20 mouse cellular contexts compared by ENCODE assay signal in the genomic region with DNA sequence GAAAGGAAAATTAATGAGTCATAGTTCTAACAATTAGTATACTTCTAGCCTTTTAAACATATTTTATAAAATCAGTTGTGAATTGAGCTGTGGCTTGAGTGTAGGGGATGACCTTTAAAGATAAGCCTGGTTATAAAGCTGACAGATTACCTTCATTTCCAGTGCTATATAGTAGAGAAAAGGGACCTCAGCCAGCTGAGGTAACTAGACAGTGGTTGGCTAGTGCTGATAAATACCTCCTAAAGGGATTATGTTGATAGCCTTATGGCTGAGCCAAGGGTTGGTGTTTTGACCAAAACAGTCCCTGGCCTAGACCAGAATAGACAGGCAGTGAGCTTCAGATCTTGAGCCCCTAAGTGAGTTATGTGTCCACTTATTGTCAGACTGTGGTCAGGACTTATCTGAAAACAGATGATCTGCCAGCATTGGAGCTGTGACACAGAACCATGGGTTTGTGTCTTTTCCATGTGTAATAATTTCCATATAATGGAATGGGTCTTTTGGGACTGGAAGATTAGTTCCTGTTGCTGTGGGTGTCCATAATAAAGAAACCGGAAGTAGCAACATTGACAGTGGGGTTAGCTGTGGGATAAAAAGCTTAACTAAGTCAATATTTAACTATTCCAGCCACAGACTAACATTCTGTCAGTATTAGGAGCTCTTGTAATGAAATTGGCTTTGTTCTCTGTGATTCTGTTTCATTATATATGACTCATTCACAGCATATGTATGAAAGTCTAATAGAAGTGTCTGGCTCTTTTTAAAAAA. TPM values are rescaled to one million over a fixed set of nuclear protein-coding genes. Genes with fewer than 3 reads are reported as not detected.
DNase-seq lines count a peak whose midpoint lies in the region; ATAC-seq and TF ChIP-seq lines count a peak whose summit lies in the region.
"Had no signal": no experiment of that assay in that cellular context is flagged by ENCODE, and none has a peak within 500 bp of the region (broad histone marks: within the 10 kb centered on the region; RNA-seq: fewer than 3 reads in every experiment).

No protein-coding gene starts in this region.

- peak; percentile 9 for DNase-seq in kidney, postnatal 0 days (ENCODE audit: low spot score)
- DNase-seq in MEL (ENCODE audit: low read depth, low spot score), result peak; percentile 34
- DNase-seq in fat pad, adult 2 months (ENCODE audit: extremely low read depth, low read depth, low spot score), result peak; percentile 11
- DNase-seq in B cell, adult 2 months, result no peak
- no peak for DNase-seq in left cerebral cortex, adult 18-20 months (ENCODE audit: low spot score in 2 of 2)
- DNase-seq: cerebellum, adult 9-10 months; embryo, embryonic 11 days; gastrocnemius, postnatal 25 days; heart, postnatal 4 days; kidney, postnatal 4 days; layer of hippocampus, postnatal 36 days; lung, embryonic 14.5 days; right cerebral cortex, postnatal 14 days; thymus, adult 18-20 months had no signal

- H3K27ac ChIP-seq in kidney, postnatal 0 days, result no peak overlapping the region
- H3K27ac ChIP-seq in kidney, embryonic 16.5 days (ENCODE audit: low read length), result no peak overlapping the region; the same call in 1 of the 2 replicates
- no peak overlapping the region for H3K27ac ChIP-seq in MEL (ENCODE audit: control insufficient read depth, low read depth, low read length)
- 0 out of 2 replicates have a peak overlapping the region, but pooled peaks have one; percentile 15 for H3K27ac ChIP-seq in stomach, embryonic 16.5 days (ENCODE audit: low read length)
- H3K27ac ChIP-seq: limb, embryonic 12.5 days; macrophage; midbrain, embryonic 15.5 days had no signal

- no peaks in the 10 kb centered on the region for H3K9me3 ChIP-seq in kidney, postnatal 0 days (replicated peaks; ENCODE audit: low read length)
- no peaks in the 10 kb centered on the region for H3K9me3 ChIP-seq in kidney, embryonic 16.5 days (ENCODE audit: low read length)
- H3K9me3 ChIP-seq in MEL (replicated peaks; ENCODE audit: insufficient read depth, low read length), result no peaks in the 10 kb centered on the region
- no peaks in the 10 kb centered on the region for H3K9me3 ChIP-seq in stomach, embryonic 16.5 days (replicated peaks; ENCODE audit: control insufficient read depth, low read length)
- H3K9me3 ChIP-seq: heart, embryonic 12.5 days; limb, embryonic 12.5 days; midbrain, embryonic 15.5 days had no signal

- 0 out of 2 replicates have a peak, but pooled peaks cover 3% of the 10 kb centered on the region for H3K36me3 ChIP-seq in kidney, postnatal 0 days (ENCODE audit: insufficient read depth, low read length)
- H3K36me3 ChIP-seq in kidney, embryonic 16.5 days (ENCODE audit: insufficient read depth, low read length), result peaks cover 4% of the 10 kb centered on the region; the same call in 1 of the 2 replicates
- peaks cover 7 to 34% of the 10 kb centered on the region in 2 experiments for H3K36me3 ChIP-seq in MEL (ENCODE audit: control insufficient read depth in 1 of 2, insufficient read depth in 2 of 2, low read length in 2 of 2)
- H3K36me3 ChIP-seq in stomach, embryonic 16.5 days (ENCODE audit: control insufficient read depth, insufficient read depth, low read length), result no peaks in the 10 kb centered on the region
- H3K36me3 ChIP-seq: midbrain, embryonic 15.5 days had no signal

- TF ChIP-seq RAD21 in MEL (IDR thresholded peaks at IDR 0.05; ENCODE audit: low read depth, low read length), result no peak

- no peak overlapping the region for H3K4me3 ChIP-seq in kidney, postnatal 0 days (replicated peaks; ENCODE audit: low read depth, low read length)
- H3K4me3 ChIP-seq in kidney, embryonic 16.5 days (ENCODE audit: low read length), result no peak overlapping the region
- H3K4me3 ChIP-seq in MEL (ENCODE audit: control insufficient read depth in 1 of 2, insufficient read depth in 1 of 2, low read depth in 2 of 2, low read length in 2 of 2), result no peak overlapping the region
- H3K4me3 ChIP-seq in stomach, embryonic 16.5 days (replicated peaks; ENCODE audit: low read length), result no peak overlapping the region
- H3K4me3 ChIP-seq: heart, embryonic 12.5 days; limb, embryonic 12.5 days; midbrain, embryonic 15.5 days had no signal

- H3K9ac ChIP-seq in kidney, postnatal 0 days (ENCODE audit: low read depth, low read length), result no peak overlapping the region
- no peak overlapping the region for H3K9ac ChIP-seq in kidney, embryonic 16.5 days (replicated peaks; ENCODE audit: low read length)
- H3K9ac ChIP-seq in MEL (ENCODE audit: control insufficient read depth, low read depth, low read length, poor library complexity, severe bottlenecking), result no peak overlapping the region
- no peak overlapping the region for H3K9ac ChIP-seq in stomach, embryonic 16.5 days (ENCODE audit: low read length)
- H3K9ac ChIP-seq: heart, embryonic 12.5 days; limb, embryonic 12.5 days; lung, embryonic 14.5 days; midbrain, embryonic 15.5 days had no signal

- TF ChIP-seq CTCF in kidney, postnatal 0 days (IDR thresholded peaks at IDR 0.05; ENCODE audit: low read depth), result no peak
- TF ChIP-seq CTCF in MEL (IDR thresholded peaks at IDR 0.05 in 2 of 3, conservative IDR thresholded peaks at IDR 0.05 in 1 of 3; ENCODE audit: control insufficient read depth in 1 of 3, insufficient read depth in 1 of 3, low read depth in 2 of 3, low read length in 3 of 3, poor library complexity in 1 of 3, severe bottlenecking in 1 of 3), result no peak

- TF ChIP-seq POLR2A in MEL (IDR thresholded peaks at IDR 0.05; ENCODE audit: control insufficient read depth in 1 of 2, insufficient read depth in 1 of 2, low read depth in 1 of 2, low read length in 2 of 2, poor library complexity in 1 of 2), result no peak

- TF ChIP-seq EP300 in MEL (IDR thresholded peaks at IDR 0.05; ENCODE audit: low read depth in 1 of 2, low read length in 2 of 2), result peak in 1 of 2 experiments; percentile 15; a peak in 1 of 4 replicates

- H3K4me2 ChIP-seq in kidney, postnatal 0 days (ENCODE audit: low read length), result no peak overlapping the region
- no peak overlapping the region for H3K4me2 ChIP-seq in kidney, embryonic 16.5 days (replicated peaks; ENCODE audit: low read depth, low read length)
- H3K4me2 ChIP-seq in stomach, embryonic 16.5 days (ENCODE audit: low read depth, low read length), result no peak overlapping the region
- H3K4me2 ChIP-seq: heart, embryonic 12.5 days; limb, embryonic 12.5 days; lung, embryonic 14.5 days; midbrain, embryonic 15.5 days had no signal

- no peaks in the 10 kb centered on the region for H3K27me3 ChIP-seq in kidney, postnatal 0 days (ENCODE audit: insufficient read depth, low read length)
- H3K27me3 ChIP-seq in kidney, embryonic 16.5 days (ENCODE audit: insufficient read depth, low read length), result no peaks in the 10 kb centered on the region
- H3K27me3 ChIP-seq in MEL (ENCODE audit: control insufficient read depth in 1 of 2, insufficient read depth in 2 of 2, low read length in 2 of 2), result no peaks in the 10 kb centered on the region
- no peaks in the 10 kb centered on the region for H3K27me3 ChIP-seq in stomach, embryonic 16.5 days (ENCODE audit: control insufficient read depth, insufficient read depth, low read length)
- H3K27me3 ChIP-seq: heart, embryonic 12.5 days; limb, embryonic 12.5 days; midbrain, embryonic 15.5 days had no signal

- peaks cover 18% of the 10 kb centered on the region for H3K79me2 ChIP-seq in MEL (ENCODE audit: control insufficient read depth, insufficient read depth, low read length, poor library complexity)

- peaks cover 5% of the 10 kb centered on the region; the same call in 1 of the 2 replicates for H3K4me1 ChIP-seq in kidney, postnatal 0 days (replicated peaks; ENCODE audit: insufficient read depth, low read length)
- H3K4me1 ChIP-seq in kidney, embryonic 16.5 days (ENCODE audit: insufficient read depth, low read length), result peaks cover 15% of the 10 kb centered on the region
- peaks cover 16 to 35% of the 10 kb centered on the region in 2 experiments for H3K4me1 ChIP-seq in MEL (ENCODE audit: control insufficient read depth in 1 of 2, insufficient read depth in 2 of 2, low read length in 2 of 2)
- H3K4me1 ChIP-seq in stomach, embryonic 16.5 days (ENCODE audit: control insufficient read depth, insufficient read depth, low read length), result peaks cover 16% of the 10 kb centered on the region

- ATAC-seq in kidney, postnatal 0 days (replicated peaks; ENCODE audit: low FRiP score, low read depth), result no peak
- no peak for ATAC-seq in kidney, embryonic 16.5 days (ENCODE audit: low FRiP score, low TSS enrichment)
- ATAC-seq in stomach, embryonic 16.5 days (ENCODE audit: insufficient read depth, low FRiP score), result no peak
- ATAC-seq: midbrain, embryonic 15.5 days had no signal

- 50% methylated on average over 1 of the region's 1 CpGs for WGBS in kidney, postnatal 0 days
- WGBS in kidney, embryonic 16.5 days, result 46% methylated on average over 1 of the region's 1 CpGs
- 47% methylated on average over 1 of the region's 1 CpGs for WGBS in stomach, embryonic 16.5 days

TF ChIP-seq in MEL, 35 proteins besides CTCF, POLR2A, EP300 and RAD21:
- TF ChIP-seq HCFC1 (IDR thresholded peaks at IDR 0.05; ENCODE audit: low read depth, low read length), result no peak
- no peak for TF ChIP-seq MYB (IDR thresholded peaks at IDR 0.05; ENCODE audit: low read depth, low read length)
- no peak for TF ChIP-seq POLR2AphosphoS2 (IDR thresholded peaks at IDR 0.05; ENCODE audit: low read length)
- peak; percentile 31 for TF ChIP-seq GATA1 (IDR thresholded peaks at IDR 0.05; ENCODE audit: low read depth, low read length)
- TF ChIP-seq USF1 (IDR thresholded peaks at IDR 0.05; ENCODE audit: low read depth, low read length), result no peak
- TF ChIP-seq RCOR1 (IDR thresholded peaks at IDR 0.05; ENCODE audit: low read depth, low read length), result peak; percentile 65
TF ChIP-seq in MEL: peak in this region for 2.

RNA-seq across cellular contexts. Expression of a gene that starts 29.5 kb away (rescaled TPM):
- polyA plus RNA-seq in kidney, postnatal 0 days (2015; fragmentation: Nextera tagmentation; extraction: Ambion mirVana), result 35.4 and 37.5 TPM in 2 replicates
- 29.5 and 31.6 TPM in 2 replicates for polyA plus RNA-seq in kidney, embryonic 16.5 days (2015; fragmentation: Nextera tagmentation; extraction: Ambion mirVana)
- total RNA-seq in MEL (2012; rRNA removed), result 34.3 and 35.6 TPM in 2 replicates
- 10 to 100 TPM; 24.2 to 72.2 TPM for polyA plus RNA-seq in MEL (2012; ENCODE audit: insufficient read depth in 1 of 2, insufficient read length in 2 of 2, low read depth in 1 of 2, low replicate concordance in 2 of 2, missing spikeins in 1 of 2)
- polyA plus RNA-seq in stomach, embryonic 16.5 days (2015; fragmentation: Nextera tagmentation; extraction: Ambion mirVana), result 22.2 and 27.5 TPM in 2 replicates
- total RNA-seq in left cerebral cortex, adult 18-20 months (2021), result 100 to 1,000 TPM; 140 TPM

Comparison
In these comparisons a context has a peak if more than half of its experiments do, and no peak if none do; other contexts are left out.
1. DNase-seq: peak in kidney, postnatal 0 days (single experiment), MEL (single experiment) and fat pad, adult 2 months (single experiment); none in B cell, adult 2 months (0 of 2) and left cerebral cortex, adult 18-20 months (0 of 2).